Mouse (Mus musculus): ENCODE data around the gene Crim1. TPM values are rescaled to one million over a fixed set of nuclear protein-coding genes. Genes with fewer than 3 reads are reported as not detected.
"Not testable (repeated sequence)": the region's sequence is repeated elsewhere in the genome, so short reads cannot be mapped to it uniquely, and the experiment has no call there.

Gene Crim1
- polyA plus RNA-seq, 1 experiment from 2014 or later: 11.9 TPM

DNA sequence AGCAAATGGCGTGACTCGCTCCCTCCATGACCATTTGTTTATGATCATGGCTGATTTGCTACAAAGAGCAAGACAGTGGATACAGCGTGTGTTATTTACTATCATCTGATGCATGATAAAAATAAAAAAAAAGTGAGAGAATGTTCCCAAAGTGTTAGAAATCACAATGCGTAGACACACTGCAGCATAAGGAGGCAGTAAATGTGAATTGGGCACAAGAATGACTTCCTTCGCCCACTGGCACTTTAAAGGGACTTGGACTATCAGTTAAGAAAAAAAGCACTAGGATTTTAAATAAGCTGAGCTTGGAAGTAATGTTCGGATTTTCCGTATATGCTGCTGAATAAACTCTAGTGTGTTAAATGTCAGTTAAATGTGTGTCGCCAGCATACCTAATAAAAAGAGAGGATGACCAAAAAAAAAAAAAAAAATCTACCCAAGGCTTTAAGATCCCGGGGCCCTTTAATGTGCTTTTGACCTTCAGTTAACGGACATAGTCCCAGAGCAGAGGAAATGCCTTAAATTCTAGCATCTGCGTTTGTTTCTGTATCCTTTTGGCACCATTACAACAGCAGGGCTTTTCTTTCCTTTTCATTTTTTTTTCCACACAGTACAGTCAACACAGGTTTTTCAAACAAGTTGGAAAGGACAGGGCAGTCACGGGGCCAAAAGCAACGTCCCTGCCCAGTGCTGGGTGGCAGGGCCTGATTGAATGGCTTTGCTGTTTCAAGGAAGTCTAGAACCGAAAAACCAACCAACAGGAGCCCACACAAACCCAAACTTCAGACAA lies 50.3 kb downstream of the Crim1 start:
- 84% methylated on average over 14 of the region's 14 CpGs for WGBS
- Histone ChIP-seq H3K36me3 (ENCODE audit: control insufficient read depth, insufficient read depth, low read length) (no peaks in the 10 kb centered on the region), H3K9ac (ENCODE audit: low read depth, low read length) (no peak overlapping the region), H3K9me3 (replicated peaks; ENCODE audit: control insufficient read depth, low read length, poor library complexity, severe bottlenecking) (no peaks in the 10 kb centered on the region), H3K27me3 (ENCODE audit: control insufficient read depth, insufficient read depth, low read depth, low read length) (no peaks in the 10 kb centered on the region), H3K4me2 (ENCODE audit: low read length) (no peak overlapping the region), H3K27ac (ENCODE audit: low read length) (no peak overlapping the region), H3K4me1 (ENCODE audit: control insufficient read depth, insufficient read depth, low read length) (peaks cover 13% of the 10 kb centered on the region), H3K4me3 (ENCODE audit: low read depth, low read length) (no peak overlapping the region)
- ATAC-seq: no peak

DNA sequence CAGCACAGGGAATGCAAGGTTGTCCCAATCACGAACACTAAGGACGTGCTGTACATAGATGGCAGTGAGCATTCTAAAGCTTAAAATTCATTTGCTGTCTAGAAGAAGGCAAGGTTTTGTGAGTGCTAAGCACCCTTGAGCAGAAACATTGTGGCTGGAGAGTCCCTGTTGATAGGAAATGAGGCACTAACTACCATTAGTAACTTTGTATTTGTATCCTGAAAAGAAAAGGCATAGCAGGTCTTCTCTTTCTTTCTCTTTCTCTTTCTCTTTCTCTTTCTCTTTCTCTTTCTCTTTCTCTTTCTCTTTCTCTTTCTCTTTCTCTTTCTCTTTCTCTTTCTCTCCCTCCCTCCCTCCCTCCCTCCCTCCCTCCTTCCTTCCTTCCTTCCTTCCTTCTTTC lies 53.5 kb downstream of the Crim1 start:
- not testable (repeated sequence) for H3K9ac ChIP-seq (ENCODE audit: low read depth, low read length); H3K4me2 ChIP-seq (ENCODE audit: low read length); H3K4me1 ChIP-seq (ENCODE audit: control insufficient read depth, insufficient read depth, low read length); H3K4me3 ChIP-seq (ENCODE audit: low read depth, low read length); H3K27ac ChIP-seq (ENCODE audit: low read length); H3K9me3 ChIP-seq (replicated peaks; ENCODE audit: control insufficient read depth, low read length, poor library complexity, severe bottlenecking); H3K27me3 ChIP-seq (ENCODE audit: control insufficient read depth, insufficient read depth, low read depth, low read length); H3K36me3 ChIP-seq (ENCODE audit: control insufficient read depth, insufficient read depth, low read length); ATAC-seq
- 88% methylated on average over 2 of the region's 2 CpGs for WGBS

DNA sequence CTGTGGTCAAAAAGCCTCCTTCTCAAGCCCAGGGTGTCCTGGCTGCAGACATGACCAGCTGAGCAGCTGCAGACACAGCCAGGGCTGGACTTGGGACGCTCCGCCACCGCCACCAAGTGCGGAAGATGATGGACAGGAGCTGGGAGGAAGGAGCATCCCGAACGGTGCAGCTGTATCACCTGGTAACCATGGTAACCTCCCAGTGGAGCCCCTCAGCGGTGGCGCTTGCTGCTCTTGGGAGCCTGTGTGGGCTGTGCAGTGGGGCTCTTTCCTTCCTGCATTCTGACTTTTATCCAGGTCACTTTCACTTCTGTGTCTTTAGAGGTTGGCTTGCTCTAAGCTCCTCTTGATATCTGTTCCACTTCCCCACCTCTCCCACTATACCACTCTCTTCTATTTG lies 54.2 kb downstream of the Crim1 start:
- H3K4me3 ChIP-seq (ENCODE audit: low read depth, low read length): 0 out of 2 replicates have a peak overlapping the region, but pooled peaks have one; percentile 11
- H3K9ac ChIP-seq (ENCODE audit: low read depth, low read length): 0 out of 2 replicates have a peak overlapping the region, but pooled peaks have one; percentile 25
- H3K27ac ChIP-seq (ENCODE audit: low read length): no peak overlapping the region
- H3K36me3 ChIP-seq (ENCODE audit: control insufficient read depth, insufficient read depth, low read length): no peaks in the 10 kb centered on the region
- peak overlapping the region; percentile 34 for H3K4me2 ChIP-seq (ENCODE audit: low read length)
- 41% methylated on average over 8 of the region's 8 CpGs for WGBS
- H3K27me3 ChIP-seq (ENCODE audit: control insufficient read depth, insufficient read depth, low read depth, low read length): no peaks in the 10 kb centered on the region
- peak; percentile 56 for ATAC-seq
- H3K4me1 ChIP-seq (ENCODE audit: control insufficient read depth, insufficient read depth, low read length): peaks cover 7% of the 10 kb centered on the region; the same call in 1 of the 2 replicates
- H3K9me3 ChIP-seq (replicated peaks; ENCODE audit: control insufficient read depth, low read length, poor library complexity, severe bottlenecking): no peaks in the 10 kb centered on the region

DNA sequence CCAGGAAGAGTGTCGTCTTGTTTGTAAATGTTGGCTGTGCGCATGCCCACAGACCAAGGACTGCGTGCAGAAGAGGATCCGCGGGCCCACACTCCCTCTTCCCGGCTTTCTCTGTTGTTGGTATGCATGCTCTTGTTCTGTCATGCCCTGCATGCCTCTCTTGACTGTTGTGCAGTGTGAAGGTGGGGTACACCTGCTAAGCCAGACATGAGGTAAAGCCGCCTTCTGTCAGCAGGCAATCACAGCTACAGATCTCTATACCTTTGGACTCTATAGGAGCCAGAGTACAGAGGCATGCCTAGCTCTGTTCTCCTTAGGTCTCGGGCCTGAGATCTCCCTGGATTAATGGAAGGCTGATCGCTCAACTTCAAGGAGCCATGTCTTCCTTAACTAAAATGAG lies 55.7 kb downstream of the Crim1 start:
- no peaks in the 10 kb centered on the region for H3K27me3 ChIP-seq (ENCODE audit: control insufficient read depth, insufficient read depth, low read depth, low read length)
- 89% methylated on average over 9 of the region's 9 CpGs for whole genome bisulfite sequencing
- no peaks in the 10 kb centered on the region for H3K36me3 ChIP-seq (ENCODE audit: control insufficient read depth, insufficient read depth, low read length)
- H3K4me1 ChIP-seq (ENCODE audit: control insufficient read depth, insufficient read depth, low read length): peaks cover 7% of the 10 kb centered on the region; the same call in 1 of the 2 replicates
- H3K9ac ChIP-seq (ENCODE audit: low read depth, low read length): no peak overlapping the region
- H3K4me3 ChIP-seq (ENCODE audit: low read depth, low read length): no peak overlapping the region
- ATAC-seq: no peak
- H3K9me3 ChIP-seq (replicated peaks; ENCODE audit: control insufficient read depth, low read length, poor library complexity, severe bottlenecking): no peaks in the 10 kb centered on the region
- no peak overlapping the region for H3K27ac ChIP-seq (ENCODE audit: low read length)
- H3K4me2 ChIP-seq (ENCODE audit: low read length): no peak overlapping the region

DNA sequence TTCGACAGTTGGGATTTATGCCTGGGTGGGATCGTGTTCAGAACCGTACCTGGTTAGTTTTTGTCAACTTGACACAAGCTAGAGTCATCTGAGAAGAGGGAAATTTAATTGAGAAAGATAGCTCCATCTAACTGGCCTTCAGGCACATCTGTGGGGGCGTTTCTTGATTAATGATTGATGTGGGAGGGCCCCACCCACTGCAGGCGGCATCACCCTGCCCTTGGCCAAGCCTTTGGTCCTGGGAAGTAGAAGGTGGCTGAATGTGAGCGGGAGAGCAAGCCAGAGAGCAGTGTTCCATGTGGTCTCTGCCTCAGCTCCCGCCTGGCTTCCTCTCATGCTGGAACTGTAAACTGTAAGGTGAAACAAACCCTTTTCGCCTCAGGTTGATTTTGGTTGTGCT lies 56.5 kb downstream of the Crim1 start:
- Histone ChIP-seq H3K27me3 (ENCODE audit: control insufficient read depth, insufficient read depth, low read depth, low read length) (no peaks in the 10 kb centered on the region), H3K36me3 (ENCODE audit: control insufficient read depth, insufficient read depth, low read length) (no peaks in the 10 kb centered on the region), H3K9me3 (replicated peaks; ENCODE audit: control insufficient read depth, low read length, poor library complexity, severe bottlenecking) (no peaks in the 10 kb centered on the region), H3K4me2 (ENCODE audit: low read length) (no peak overlapping the region), H3K4me3 (ENCODE audit: low read depth, low read length) (no peak overlapping the region), H3K27ac (ENCODE audit: low read length) (no peak overlapping the region), H3K9ac (ENCODE audit: low read depth, low read length) (no peak overlapping the region), H3K4me1 (ENCODE audit: control insufficient read depth, insufficient read depth, low read length) (peaks cover 7% of the 10 kb centered on the region; the same call in 1 of the 2 replicates)
- 89% methylated on average over 8 of the region's 8 CpGs for WGBS
- no peak for ATAC-seq

DNA sequence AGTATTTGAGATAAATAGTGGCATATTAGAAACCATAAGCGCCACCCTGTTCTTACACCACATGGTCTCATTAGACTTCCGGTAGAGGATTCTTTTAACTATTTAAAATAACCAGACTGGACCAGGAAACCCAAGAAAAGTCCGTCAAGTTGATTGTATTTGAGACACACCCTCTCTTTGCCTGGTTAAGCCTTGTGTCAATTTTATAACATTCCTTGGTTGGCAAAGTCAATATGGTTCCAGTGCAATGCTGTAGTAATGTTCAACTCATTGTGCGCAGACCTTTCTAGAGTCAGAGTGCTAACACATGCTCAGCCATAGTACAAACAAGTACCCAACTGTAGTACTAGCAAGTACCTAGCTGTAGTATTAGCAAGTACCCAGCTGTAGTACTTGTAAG lies 61.6 kb downstream of the Crim1 start:
- no peak overlapping the region for H3K9ac ChIP-seq (ENCODE audit: low read depth, low read length)
- H3K4me1 ChIP-seq (ENCODE audit: control insufficient read depth, insufficient read depth, low read length): peaks cover 2% of the 10 kb centered on the region; the same call in 1 of the 2 replicates
- no peaks in the 10 kb centered on the region for H3K36me3 ChIP-seq (ENCODE audit: control insufficient read depth, insufficient read depth, low read length)
- no peak overlapping the region for H3K4me3 ChIP-seq (ENCODE audit: low read depth, low read length)
- no peak overlapping the region for H3K4me2 ChIP-seq (ENCODE audit: low read length)
- ATAC-seq: no peak
- H3K27me3 ChIP-seq (ENCODE audit: control insufficient read depth, insufficient read depth, low read depth, low read length): no peaks in the 10 kb centered on the region
- 94% methylated on average over 4 of the region's 4 CpGs for WGBS
- no peak overlapping the region for H3K27ac ChIP-seq (ENCODE audit: low read length)
- H3K9me3 ChIP-seq (replicated peaks; ENCODE audit: control insufficient read depth, low read length, poor library complexity, severe bottlenecking): no peaks in the 10 kb centered on the region

DNA sequence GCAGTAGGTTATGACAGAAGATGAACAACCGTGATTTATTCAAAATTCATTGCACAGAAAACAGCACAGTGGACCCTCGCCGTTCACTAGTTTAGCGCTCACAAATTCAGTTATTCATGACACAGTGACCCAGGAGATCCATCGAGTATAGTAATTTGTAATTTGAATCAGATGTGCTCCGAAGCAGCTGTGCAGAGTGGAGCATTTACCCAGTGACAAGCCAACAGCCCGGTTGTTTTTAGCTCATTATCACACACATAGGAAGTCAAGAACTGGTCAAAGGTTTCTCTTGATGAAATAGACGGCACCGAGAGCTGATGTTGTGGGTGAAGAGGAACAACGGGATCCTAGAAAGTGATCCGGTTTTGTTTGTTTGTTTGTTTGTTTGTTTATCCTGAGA lies 64.1 kb downstream of the Crim1 start:
- H3K36me3 ChIP-seq (ENCODE audit: control insufficient read depth, insufficient read depth, low read length): no peaks in the 10 kb centered on the region
- no peaks in the 10 kb centered on the region for H3K9me3 ChIP-seq (replicated peaks; ENCODE audit: control insufficient read depth, low read length, poor library complexity, severe bottlenecking)
- no peak overlapping the region for H3K9ac ChIP-seq (ENCODE audit: low read depth, low read length)
- H3K4me3 ChIP-seq (ENCODE audit: low read depth, low read length): no peak overlapping the region
- H3K27me3 ChIP-seq (ENCODE audit: control insufficient read depth, insufficient read depth, low read depth, low read length): no peaks in the 10 kb centered on the region
- no peaks in the 10 kb centered on the region; the same call in 1 of the 2 replicates for H3K4me1 ChIP-seq (ENCODE audit: control insufficient read depth, insufficient read depth, low read length)
- 60% methylated on average over 11 of the region's 11 CpGs for WGBS
- H3K4me2 ChIP-seq (ENCODE audit: low read length): no peak overlapping the region
- ATAC-seq: peak; percentile 40; the same call in 1 of the 2 replicates
- H3K27ac ChIP-seq (ENCODE audit: low read length): no peak overlapping the region

DNA sequence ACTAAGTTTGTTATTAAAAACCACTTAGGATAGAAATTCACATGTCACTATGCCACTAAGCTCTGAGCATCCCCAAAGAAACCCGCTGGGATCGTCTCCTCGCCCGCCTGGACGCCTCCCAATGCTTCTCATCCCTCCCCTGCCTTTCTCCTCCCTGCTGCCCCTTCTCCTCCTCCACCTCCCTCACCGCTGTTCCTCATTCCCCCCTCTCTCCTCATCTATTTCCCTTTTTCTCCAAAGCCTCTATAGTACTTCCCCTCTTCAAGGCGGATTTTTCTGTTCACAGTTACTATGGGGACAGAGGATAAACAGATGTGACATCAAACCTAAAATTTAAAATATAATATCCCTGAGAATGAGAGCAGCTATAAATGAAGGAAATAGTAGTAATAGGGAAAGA lies 65.1 kb downstream of the Crim1 start:
- WGBS: 63% methylated on average over 7 of the region's 7 CpGs
- no peak for ATAC-seq
- no peaks in the 10 kb centered on the region for H3K27me3 ChIP-seq (ENCODE audit: control insufficient read depth, insufficient read depth, low read depth, low read length)

DNA sequence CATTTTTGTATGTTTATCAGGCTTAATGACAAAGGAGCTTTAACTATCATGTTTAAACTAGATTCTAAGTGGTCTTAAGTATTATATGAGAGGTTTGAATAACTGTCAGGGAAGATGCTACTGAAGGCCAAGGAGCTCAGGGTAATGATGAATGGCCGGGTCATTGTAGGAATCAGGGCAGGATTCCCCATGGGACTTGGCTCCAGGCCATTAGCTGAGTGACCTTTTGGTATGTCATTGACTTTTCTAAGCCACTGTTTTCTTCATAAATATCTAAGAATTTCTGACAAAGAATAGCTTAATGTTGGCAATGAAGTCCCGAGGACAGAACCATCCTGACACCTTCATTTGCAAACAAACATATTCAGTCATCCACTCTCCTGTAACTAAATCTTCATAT lies 66.2 kb downstream of the Crim1 start:
- Histone ChIP-seq H3K36me3 (ENCODE audit: control insufficient read depth, insufficient read depth, low read length) (no peaks in the 10 kb centered on the region), H3K9me3 (replicated peaks; ENCODE audit: control insufficient read depth, low read length, poor library complexity, severe bottlenecking) (no peaks in the 10 kb centered on the region), H3K4me1 (ENCODE audit: control insufficient read depth, insufficient read depth, low read length) (no peaks in the 10 kb centered on the region; the same call in 1 of the 2 replicates), H3K27ac (ENCODE audit: low read length) (no peak overlapping the region), H3K27me3 (ENCODE audit: control insufficient read depth, insufficient read depth, low read depth, low read length) (no peaks in the 10 kb centered on the region), H3K4me3 (ENCODE audit: low read depth, low read length) (no peak overlapping the region), H3K4me2 (ENCODE audit: low read length) (no peak overlapping the region), H3K9ac (ENCODE audit: low read depth, low read length) (no peak overlapping the region)
- WGBS: 90% methylated on average over 2 of the region's 2 CpGs
- ATAC-seq: no peak

More for the DNA sequence above, 65.1 kb downstream of the Crim1 start:
- Histone ChIP-seq H3K27ac (ENCODE audit: low read length) (no peak overlapping the region), H3K4me1 (ENCODE audit: control insufficient read depth, insufficient read depth, low read length) (no peaks in the 10 kb centered on the region; the same call in 1 of the 2 replicates), H3K4me2 (ENCODE audit: low read length) (no peak overlapping the region), H3K9me3 (replicated peaks; ENCODE audit: control insufficient read depth, low read length, poor library complexity, severe bottlenecking) (no peaks in the 10 kb centered on the region), H3K4me3 (ENCODE audit: low read depth, low read length) (no peak overlapping the region), H3K36me3 (ENCODE audit: control insufficient read depth, insufficient read depth, low read length) (no peaks in the 10 kb centered on the region), H3K9ac (ENCODE audit: low read depth, low read length) (no peak overlapping the region)
